Mouse (Mus musculus): ENCODE measurements at regions not wholly inside any gene's neighbourhood (a gene's known extent, or its start where the extent isn't known, plus 50 kb on each side); places are given as distances from the start of the nearest gene placed in this dataset.

- Histone ChIP-seq H3K9ac (ENCODE audit: low read length) (no peak overlapping the region), H3K4me1 (replicated peaks; ENCODE audit: control insufficient read depth, insufficient read depth, low read length) (no peaks in the 10 kb centered on the region), H3K9me3 (ENCODE audit: control insufficient read depth, low read length) (no peaks in the 10 kb centered on the region), H3K4me3 (ENCODE audit: low read depth, low read length) (no peak overlapping the region), H3K36me3 (ENCODE audit: control insufficient read depth, insufficient read depth, low read length) (no peaks in the 10 kb centered on the region), H3K27me3 (ENCODE audit: control insufficient read depth, insufficient read depth, low read length) (no peaks in the 10 kb centered on the region), H3K4me2 (ENCODE audit: low read depth, low read length, severe bottlenecking) (no peak overlapping the region), H3K27ac (ENCODE audit: low read depth, low read length) (no peak overlapping the region)
- 82% methylated on average over 2 of the region's 2 CpGs for WGBS
- no peak for ATAC-seq (replicated peaks; ENCODE audit: low FRiP score)
- DNase-seq (ENCODE audit: low spot score), result no peak
Observed at GRCm38 (mm10) chr4:64269117-64269516, 222.3 kb upstream of the Tnc start.

- Histone ChIP-seq H3K9me3 (ENCODE audit: control insufficient read depth, low read length) (no peaks in the 10 kb centered on the region), H3K4me3 (ENCODE audit: low read depth, low read length) (no peak overlapping the region), H3K4me1 (replicated peaks; ENCODE audit: control insufficient read depth, insufficient read depth, low read length) (no peaks in the 10 kb centered on the region), H3K4me2 (ENCODE audit: low read depth, low read length, severe bottlenecking) (no peak overlapping the region), H3K27ac (ENCODE audit: low read depth, low read length) (no peak overlapping the region), H3K27me3 (ENCODE audit: control insufficient read depth, insufficient read depth, low read length) (no peaks in the 10 kb centered on the region), H3K9ac (ENCODE audit: low read length) (no peak overlapping the region), H3K36me3 (ENCODE audit: control insufficient read depth, insufficient read depth, low read length) (no peaks in the 10 kb centered on the region)
- 0 out of 2 replicates have a peak, but pooled peaks have one; percentile 30 for ATAC-seq (replicated peaks; ENCODE audit: low FRiP score)
- no peak for DNase-seq (ENCODE audit: low spot score)
Observed at GRCm38 (mm10) chr4:64260473-64260872, 213.7 kb upstream of the Tnc start.

GRCm38 (mm10) chr4:64260188-64260444 is 213.3 kb upstream of the Tnc start:
- H3K9me3 ChIP-seq (ENCODE audit: control insufficient read depth, low read length), result no peaks in the 10 kb centered on the region
- DNase-seq (ENCODE audit: low spot score), result no peak
- H3K27ac ChIP-seq (ENCODE audit: low read depth, low read length), result no peak overlapping the region
- H3K4me3 ChIP-seq (ENCODE audit: low read depth, low read length), result no peak overlapping the region
- no peak for ATAC-seq (replicated peaks; ENCODE audit: low FRiP score)
- no peaks in the 10 kb centered on the region for H3K27me3 ChIP-seq (ENCODE audit: control insufficient read depth, insufficient read depth, low read length)
- H3K4me2 ChIP-seq (ENCODE audit: low read depth, low read length, severe bottlenecking), result no peak overlapping the region
- H3K9ac ChIP-seq (ENCODE audit: low read length), result no peak overlapping the region
- no peaks in the 10 kb centered on the region for H3K4me1 ChIP-seq (replicated peaks; ENCODE audit: control insufficient read depth, insufficient read depth, low read length)
- H3K36me3 ChIP-seq (ENCODE audit: control insufficient read depth, insufficient read depth, low read length), result no peaks in the 10 kb centered on the region

GRCm38 (mm10) chr4:64259348-64260187 is 212.8 kb upstream of the Tnc start:
- no peak overlapping the region for H3K4me3 ChIP-seq (ENCODE audit: low read depth, low read length)
- H3K9ac ChIP-seq (ENCODE audit: low read length), result no peak overlapping the region
- no peak for DNase-seq (ENCODE audit: low spot score)
- H3K27ac ChIP-seq (ENCODE audit: low read depth, low read length), result no peak overlapping the region
- no peaks in the 10 kb centered on the region for H3K4me1 ChIP-seq (replicated peaks; ENCODE audit: control insufficient read depth, insufficient read depth, low read length)
- ATAC-seq (replicated peaks; ENCODE audit: low FRiP score), result peak; percentile 44; the same call in 1 of the 2 replicates
- no peaks in the 10 kb centered on the region for H3K36me3 ChIP-seq (ENCODE audit: control insufficient read depth, insufficient read depth, low read length)
- H3K9me3 ChIP-seq (ENCODE audit: control insufficient read depth, low read length), result no peaks in the 10 kb centered on the region
- WGBS, result 79% methylated on average over 6 of the region's 6 CpGs
- H3K27me3 ChIP-seq (ENCODE audit: control insufficient read depth, insufficient read depth, low read length), result no peaks in the 10 kb centered on the region
- no peak overlapping the region for H3K4me2 ChIP-seq (ENCODE audit: low read depth, low read length, severe bottlenecking)

GRCm38 (mm10) chr4:64255253-64255652 is 208.4 kb upstream of the Tnc start:
- DNase-seq (ENCODE audit: low spot score) (no peak), ATAC-seq (replicated peaks; ENCODE audit: low FRiP score) (no peak)
- H3K9ac ChIP-seq (ENCODE audit: low read length), result no peak overlapping the region
- no peak overlapping the region for H3K27ac ChIP-seq (ENCODE audit: low read depth, low read length)
- no peaks in the 10 kb centered on the region for H3K27me3 ChIP-seq (ENCODE audit: control insufficient read depth, insufficient read depth, low read length)
- H3K4me3 ChIP-seq (ENCODE audit: low read depth, low read length), result no peak overlapping the region
- H3K9me3 ChIP-seq (ENCODE audit: control insufficient read depth, low read length), result no peaks in the 10 kb centered on the region
- H3K36me3 ChIP-seq (ENCODE audit: control insufficient read depth, insufficient read depth, low read length), result no peaks in the 10 kb centered on the region
- 71% methylated on average over 8 of the region's 8 CpGs for WGBS
- H3K4me1 ChIP-seq (replicated peaks; ENCODE audit: control insufficient read depth, insufficient read depth, low read length), result no peaks in the 10 kb centered on the region
- H3K4me2 ChIP-seq (ENCODE audit: low read depth, low read length, severe bottlenecking), result no peak overlapping the region

- no peak overlapping the region for H3K27ac ChIP-seq (ENCODE audit: low read depth, low read length)
- H3K9ac ChIP-seq (ENCODE audit: low read length), result no peak overlapping the region
- no peaks in the 10 kb centered on the region for H3K4me1 ChIP-seq (replicated peaks; ENCODE audit: control insufficient read depth, insufficient read depth, low read length)
- 88% methylated on average over 5 of the region's 5 CpGs for WGBS
- H3K4me3 ChIP-seq (ENCODE audit: low read depth, low read length), result no peak overlapping the region
- no peaks in the 10 kb centered on the region for H3K9me3 ChIP-seq (ENCODE audit: control insufficient read depth, low read length)
- no peaks in the 10 kb centered on the region for H3K36me3 ChIP-seq (ENCODE audit: control insufficient read depth, insufficient read depth, low read length)
- DNase-seq (ENCODE audit: low spot score) (no peak), ATAC-seq (replicated peaks; ENCODE audit: low FRiP score) (no peak)
- no peak overlapping the region for H3K4me2 ChIP-seq (ENCODE audit: low read depth, low read length, severe bottlenecking)
- no peaks in the 10 kb centered on the region for H3K27me3 ChIP-seq (ENCODE audit: control insufficient read depth, insufficient read depth, low read length)
Observed at GRCm38 (mm10) chr4:64250691-64251090, 203.9 kb upstream of the Tnc start.

- Histone ChIP-seq H3K4me2 (ENCODE audit: low read depth, low read length, severe bottlenecking) (no peak overlapping the region), H3K4me1 (replicated peaks; ENCODE audit: control insufficient read depth, insufficient read depth, low read length) (no peaks in the 10 kb centered on the region), H3K9me3 (ENCODE audit: control insufficient read depth, low read length) (no peaks in the 10 kb centered on the region), H3K9ac (ENCODE audit: low read length) (no peak overlapping the region), H3K27me3 (ENCODE audit: control insufficient read depth, insufficient read depth, low read length) (no peaks in the 10 kb centered on the region), H3K27ac (ENCODE audit: low read depth, low read length) (no peak overlapping the region), H3K4me3 (ENCODE audit: low read depth, low read length) (no peak overlapping the region), H3K36me3 (ENCODE audit: control insufficient read depth, insufficient read depth, low read length) (no peaks in the 10 kb centered on the region)
- DNase-seq (ENCODE audit: low spot score) (no peak), ATAC-seq (replicated peaks; ENCODE audit: low FRiP score) (no peak)
- WGBS, result 85% methylated on average over 5 of the region's 5 CpGs
Observed at GRCm38 (mm10) chr4:64238196-64238740, 191.5 kb upstream of the Tnc start.

- ATAC-seq (replicated peaks; ENCODE audit: low FRiP score), result no peak
- DNase-seq (ENCODE audit: low spot score), result no peak
- H3K9ac ChIP-seq (ENCODE audit: low read length), result no peak overlapping the region
- no peaks in the 10 kb centered on the region for H3K9me3 ChIP-seq (ENCODE audit: control insufficient read depth, low read length)
- H3K4me1 ChIP-seq (replicated peaks; ENCODE audit: control insufficient read depth, insufficient read depth, low read length), result no peaks in the 10 kb centered on the region
- H3K4me3 ChIP-seq (ENCODE audit: low read depth, low read length), result no peak overlapping the region
- no peaks in the 10 kb centered on the region for H3K27me3 ChIP-seq (ENCODE audit: control insufficient read depth, insufficient read depth, low read length)
- no peak overlapping the region for H3K27ac ChIP-seq (ENCODE audit: low read depth, low read length)
- no peak overlapping the region for H3K4me2 ChIP-seq (ENCODE audit: low read depth, low read length, severe bottlenecking)
- H3K36me3 ChIP-seq (ENCODE audit: control insufficient read depth, insufficient read depth, low read length), result no peaks in the 10 kb centered on the region
- WGBS, result 88% methylated on average over 4 of the region's 4 CpGs
Observed at GRCm38 (mm10) chr4:64235534-64235933, 188.7 kb upstream of the Tnc start.

GRCm38 (mm10) chr4:64232159-64232558 is 185.3 kb upstream of the Tnc start:
- ATAC-seq (replicated peaks; ENCODE audit: low FRiP score) (no peak), DNase-seq (ENCODE audit: low spot score) (no peak)
- Histone ChIP-seq H3K9me3 (ENCODE audit: control insufficient read depth, low read length) (no peaks in the 10 kb centered on the region), H3K27ac (ENCODE audit: low read depth, low read length) (no peak overlapping the region), H3K4me1 (replicated peaks; ENCODE audit: control insufficient read depth, insufficient read depth, low read length) (no peaks in the 10 kb centered on the region), H3K36me3 (ENCODE audit: control insufficient read depth, insufficient read depth, low read length) (no peaks in the 10 kb centered on the region), H3K4me3 (ENCODE audit: low read depth, low read length) (no peak overlapping the region), H3K9ac (ENCODE audit: low read length) (no peak overlapping the region), H3K4me2 (ENCODE audit: low read depth, low read length, severe bottlenecking) (no peak overlapping the region), H3K27me3 (ENCODE audit: control insufficient read depth, insufficient read depth, low read length) (no peaks in the 10 kb centered on the region)
- WGBS, result 77% methylated on average over 4 of the region's 4 CpGs

Measured in forebrain, embryonic 11.5 days (tissue).